Mouse (Mus musculus) heart, postnatal 0 days (tissue): ENCODE measurements around the gene Fgfr2. TPM values are rescaled to one million over a fixed set of nuclear protein-coding genes. Genes with fewer than 3 reads are reported as not detected.

Experiments used
- ATAC-seq: fragments of 200-750 bp; cut with Nextera tagmentation; 2 replicates; pipeline ENCODE4 v1.8.0; 2017; ENCODE audit warnings: low read depth, moderate number of reproducible peaks, moderate library complexity; ENCODE audit not compliant: insufficient read depth
- DNase-seq: peaks from one replicate; pipeline ENCODE4 v3.0.0-alpha.2; 2016; ENCODE audit warnings: low spot score
- H3K27ac ChIP-seq: fragments of 300-500 bp; sonication (generic); 2 replicates; pipeline ENCODE4 v1.5.1; 2014; ENCODE audit warnings: low read depth, mild to moderate bottlenecking
- H3K27me3 ChIP-seq: fragments of 300-500 bp; sonication (generic); 2 replicates; pipeline ENCODE4 v1.6.1; 2014; ENCODE audit warnings: low read length, mixed read lengths; ENCODE audit not compliant: control insufficient read depth, insufficient read depth
- H3K36me3 ChIP-seq: fragments of 300-500 bp; sonication (generic); replicated peaks from 2 replicates; pipeline ENCODE4 v1.6.1; 2014; ENCODE audit warnings: low read length, mixed read lengths; ENCODE audit not compliant: control insufficient read depth, insufficient read depth
- H3K4me1 ChIP-seq: fragments of 300-500 bp; sonication (generic); 2 replicates; pipeline ENCODE4 v1.6.1; 2014; ENCODE audit warnings: antibody characterized with exemption; ENCODE audit not compliant: control insufficient read depth, insufficient read depth
- H3K4me2 ChIP-seq: fragments of 300-500 bp; sonication (generic); 2 replicates; pipeline ENCODE4 v1.6.1; 2014; ENCODE audit warnings: low read depth, mild to moderate bottlenecking, low read length, moderate library complexity
- H3K4me3 ChIP-seq: fragments of 300-500 bp; sonication (generic); 2 replicates; pipeline ENCODE4 v1.5.1; 2014; ENCODE audit warnings: low read depth, low read length
- H3K9ac ChIP-seq: fragments of 300-500 bp; sonication (generic); replicated peaks from 2 replicates; pipeline ENCODE4 v1.6.1; 2014; ENCODE audit warnings: low read depth, low read length, mixed read lengths
- H3K9me3 ChIP-seq: fragments of 300-500 bp; sonication (generic); replicated peaks from 2 replicates; pipeline ENCODE4 v1.6.1; 2016; ENCODE audit warnings: low read length; ENCODE audit not compliant: control insufficient read depth
- CTCF ChIP-seq: IDR thresholded peaks from 2 replicates; pipeline ENCODE4 v1.5.1; 2016; ENCODE audit warnings: antibody characterized with exemption, control low read depth, low read depth
- EP300 ChIP-seq: IDR thresholded peaks from 2 replicates; pipeline ENCODE4 v1.6.1; 2016; ENCODE audit warnings: antibody characterized with exemption, low read depth
- WGBS: fragments of 180-500 bp; shearing (Covaris S2); extraction: QIAGEN DNeasy Blood & Tissue Kit; methylation state at CpG from one replicate; pipeline ENCODE4 v1.1.7; 2014; 5-methylcytosine and 5-hydroxymethylcytosine counted together
- polyA plus RNA-seq: library from polyadenylated mRNA; unstranded; fragments of >200 nt; fragmentation: Nextera tagmentation; extraction: Ambion mirVana; gene quantifications from 2 replicates; pipeline ENCODE4 v1.2.1, GENCODE M21; 2015
- total RNA-seq: library from RNA; depleted of rRNA; stranded (reverse); fragments of >200 nt; gene quantifications from 2 replicates; pipeline ENCODE4 v1.2.3, GENCODE M21; 2014; ENCODE audit warnings: low replicate concordance

The Fgfr2 gene
- total and polyA plus RNA-seq, 2 experiments from 2014 or later, result 3.8 to 11.5 TPM

- no peak for TF ChIP-seq EP300
- H3K9me3 ChIP-seq, result no peaks in the 10 kb centered on the region
- ATAC-seq (no peak), DNase-seq (no peak)
- no peak overlapping the region for H3K27ac ChIP-seq
- no peaks in the 10 kb centered on the region for H3K4me1 ChIP-seq
- H3K27me3 ChIP-seq, result no peaks in the 10 kb centered on the region
- WGBS, result 77% methylated on average over 8 of the region's 8 CpGs
- no peak overlapping the region for H3K9ac ChIP-seq
- no peaks in the 10 kb centered on the region for H3K36me3 ChIP-seq
- no peak overlapping the region for H3K4me3 ChIP-seq
- H3K4me2 ChIP-seq, result no peak overlapping the region
Measured at GRCm38 (mm10) chr7:131303340-131303739, 1819.8 kb downstream of the Fgfr2 start.

GRCm38 (mm10) chr7:131297151-131297550, 1826.0 kb downstream of the Fgfr2 start:
- Histone ChIP-seq H3K27ac (no peak overlapping the region), H3K9ac (no peak overlapping the region), H3K4me1 (no peaks in the 10 kb centered on the region), H3K4me3 (no peak overlapping the region), H3K9me3 (no peaks in the 10 kb centered on the region), H3K4me2 (no peak overlapping the region), H3K27me3 (no peaks in the 10 kb centered on the region), H3K36me3 (no peaks in the 10 kb centered on the region)
- no peak for DNase-seq
- TF ChIP-seq CTCF (peak; percentile 15; the same call in 1 of the 2 replicates), EP300 (no peak)
- ATAC-seq, result no peak
- WGBS, result 60% methylated on average over 8 of the region's 8 CpGs

- peak; percentile 5 for DNase-seq
- TF ChIP-seq EP300, result no peak
- no peak for TF ChIP-seq CTCF
Measured at GRCm38 (mm10) chr7:131265851-131266250, 1857.3 kb downstream of the Fgfr2 start.

GRCm38 (mm10) chr7:131264251-131264650, 1858.9 kb downstream of the Fgfr2 start:
- no peak overlapping the region for H3K4me2 ChIP-seq
- no peak overlapping the region for H3K4me3 ChIP-seq
- no peaks in the 10 kb centered on the region for H3K36me3 ChIP-seq
- no peak overlapping the region for H3K27ac ChIP-seq
- WGBS, result 73% methylated on average over 4 of the region's 4 CpGs
- H3K27me3 ChIP-seq, result no peaks in the 10 kb centered on the region
- H3K4me1 ChIP-seq, result no peaks in the 10 kb centered on the region
- ATAC-seq (no peak), DNase-seq (no peak)
- no peaks in the 10 kb centered on the region for H3K9me3 ChIP-seq
- no peak overlapping the region for H3K9ac ChIP-seq
- no peak for TF ChIP-seq CTCF
- TF ChIP-seq EP300, result no peak

More at GRCm38 (mm10) chr7:131265851-131266250, 1857.3 kb downstream of the Fgfr2 start:
- no peaks in the 10 kb centered on the region for H3K4me1 ChIP-seq
- no peak overlapping the region for H3K27ac ChIP-seq
- 53% methylated on average over 4 of the region's 4 CpGs for WGBS
- H3K9me3 ChIP-seq, result no peaks in the 10 kb centered on the region
- H3K9ac ChIP-seq, result no peak overlapping the region
- no peak overlapping the region for H3K4me2 ChIP-seq
- H3K4me3 ChIP-seq, result no peak overlapping the region
- ATAC-seq, result no peak
- no peaks in the 10 kb centered on the region for H3K27me3 ChIP-seq
- no peaks in the 10 kb centered on the region for H3K36me3 ChIP-seq

- WGBS, result 65% methylated on average over 6 of the region's 6 CpGs
- H3K36me3 ChIP-seq, result no peaks in the 10 kb centered on the region
- H3K9me3 ChIP-seq, result no peaks in the 10 kb centered on the region
- H3K4me1 ChIP-seq, result no peaks in the 10 kb centered on the region
- ATAC-seq, result no peak
- H3K4me2 ChIP-seq, result no peak overlapping the region
- no peaks in the 10 kb centered on the region for H3K27me3 ChIP-seq
- H3K27ac ChIP-seq, result no peak overlapping the region
- H3K4me3 ChIP-seq, result no peak overlapping the region
- H3K9ac ChIP-seq, result no peak overlapping the region
- TF ChIP-seq CTCF (no peak), EP300 (no peak)
- no peak for DNase-seq
Measured at GRCm38 (mm10) chr7:131260946-131261345, 1862.2 kb downstream of the Fgfr2 start.

- no peak overlapping the region for H3K4me3 ChIP-seq
- 40% methylated on average over 1 of the region's 1 CpGs for WGBS
Measured at GRCm38 (mm10) chr7:131257309-131257708, 1865.8 kb downstream of the Fgfr2 start.

More at GRCm38 (mm10) chr7:131257309-131257708, 1865.8 kb downstream of the Fgfr2 start:
- no peaks in the 10 kb centered on the region for H3K4me1 ChIP-seq
- no peak overlapping the region for H3K4me2 ChIP-seq
- H3K9ac ChIP-seq, result no peak overlapping the region
- H3K9me3 ChIP-seq, result no peaks in the 10 kb centered on the region
- H3K27ac ChIP-seq, result no peak overlapping the region
- DNase-seq (no peak), ATAC-seq (no peak)
- TF ChIP-seq EP300, result no peak
- TF ChIP-seq CTCF, result no peak
- H3K36me3 ChIP-seq, result no peaks in the 10 kb centered on the region
- no peaks in the 10 kb centered on the region for H3K27me3 ChIP-seq
